Mouse (Mus musculus): ENCODE measurements around the gene Cbln4. TPM values are rescaled to one million over a fixed set of nuclear protein-coding genes. Genes with fewer than 3 reads are reported as not detected.

The Cbln4 gene
- polyA plus RNA-seq (2014; fragmentation: Illumina TruSeq; extraction: RNeasy Lipid Tissue Mini Kit (QIAGEN cat#74804); ENCODE audit: low read depth, low replicate concordance), result 0.92 TPM

DNA sequence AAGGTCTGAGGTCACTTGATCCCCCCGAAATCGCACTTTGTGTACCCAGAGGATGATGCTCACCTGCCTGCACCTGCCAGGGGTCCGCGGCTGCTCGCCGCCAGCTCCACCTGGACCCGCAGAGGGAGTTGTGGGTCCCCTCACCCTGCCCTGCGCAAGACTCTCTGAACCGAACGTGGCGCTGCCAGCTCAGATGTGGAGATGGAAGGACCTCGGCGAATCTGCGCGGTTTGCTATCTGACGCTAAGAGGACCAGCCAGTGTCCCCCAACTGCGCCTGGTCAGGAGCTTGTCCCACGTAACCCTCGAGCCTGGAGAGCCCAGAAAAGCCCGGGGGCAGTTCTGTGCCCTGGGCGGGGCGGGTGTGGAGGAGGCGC lies at the start of gene Cbln4:
Gene Cbln4, minus strand, starts transcription at position 232 of the 376 bp plus-strand sequence.

Other genes starting within 250 kb of the Cbln4 start
- gene Mc3r, start 205.0 kb upstream of the Cbln4 start, polyA plus RNA-seq (2014; fragmentation: Illumina TruSeq; extraction: RNeasy Lipid Tissue Mini Kit (QIAGEN cat#74804); ENCODE audit: low read depth, low replicate concordance), result not detected

Measured in testis, adult 10 weeks (tissue).